Mouse (Mus musculus) E14TG2a.4 (cell line): ENCODE data around the gene Fbxo17.
A peak's percentile ranks its signal among the peaks of the same experiment; 100 is the strongest.

ENCODE experiments used
- H3K27me3 ChIP-seq: 2 replicates; pipeline ENCODE4 v1.6.1; 2014; ENCODE audit warnings: low read length, control low read depth; ENCODE audit not compliant: insufficient read depth
- H3K36me3 ChIP-seq: 2 replicates; pipeline ENCODE4 v1.6.1; 2014; ENCODE audit warnings: low read length, control low read depth; ENCODE audit not compliant: insufficient read depth
- H3K4me1 ChIP-seq: replicated peaks from 2 replicates; pipeline ENCODE4 v1.6.1; 2014; ENCODE audit warnings: low read depth, low read length, control low read depth
- H3K4me3 ChIP-seq: replicated peaks from 2 replicates; pipeline ENCODE4 v1.5.1; 2014; ENCODE audit warnings: mild to moderate bottlenecking, low read length
- H3K9me3 ChIP-seq: 2 replicates; pipeline ENCODE4 v1.6.1; 2014; ENCODE audit warnings: low read length, control low read depth
- CTCF ChIP-seq: conservative IDR thresholded peaks from 2 replicates; pipeline ENCODE4 v1.5.1; 2014; ENCODE audit warnings: low read length
- NANOG ChIP-seq: IDR thresholded peaks from 2 replicates; pipeline ENCODE4 v1.6.1; 2014; ENCODE audit warnings: borderline replicate concordance, low read length, mixed read lengths
- POU5F1 ChIP-seq: IDR thresholded peaks from 2 replicates; pipeline ENCODE4 v1.6.1; 2014; ENCODE audit warnings: low read length, borderline replicate concordance

Gene Fbxo17

DNA sequence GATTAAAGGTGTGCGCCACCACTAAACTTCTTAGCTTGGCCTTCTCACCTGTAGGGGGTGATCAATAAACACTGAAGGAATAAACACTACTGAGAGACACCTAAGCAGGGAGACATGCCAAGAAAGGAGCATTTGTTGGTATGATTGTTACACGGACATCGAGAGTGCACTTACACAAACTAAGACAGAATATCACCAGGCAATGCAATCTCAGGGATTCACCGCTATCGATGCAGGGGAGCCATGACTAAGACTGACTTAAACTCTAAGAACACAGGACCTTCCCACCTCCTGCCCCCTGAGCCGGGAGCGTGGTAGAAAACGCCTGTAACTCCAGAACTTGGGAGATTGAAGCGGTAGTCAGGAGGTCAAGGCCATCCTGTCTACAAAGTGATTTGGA, 24.3 kb downstream of the Fbxo17 start:
- TF ChIP-seq POU5F1 = no peak
- Histone ChIP-seq H3K9me3 (no peaks in the 10 kb centered on the region), H3K4me3 (peak overlapping the region; percentile 98), H3K36me3 (peaks cover 65% of the 10 kb centered on the region), H3K27me3 (no peaks in the 10 kb centered on the region), H3K4me1 (peaks cover 58% of the 10 kb centered on the region)

DNA sequence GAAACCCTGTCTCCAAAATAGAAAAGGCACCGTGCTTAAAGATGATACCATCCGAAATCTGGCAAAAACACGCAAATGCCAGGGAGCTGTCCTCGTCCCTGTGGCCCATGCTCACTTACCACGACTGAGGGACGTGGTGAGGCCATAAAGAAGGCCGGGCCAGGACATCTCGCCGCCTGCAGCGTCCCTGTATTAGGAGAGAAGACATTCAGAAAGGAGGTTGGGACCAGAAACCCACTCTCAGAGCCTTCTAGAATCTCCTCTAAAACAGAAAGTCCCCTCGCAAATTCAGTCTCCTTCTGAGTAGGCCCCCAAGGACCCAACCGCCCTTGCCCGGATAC, 24.7 kb downstream of the Fbxo17 start:
- Histone ChIP-seq H3K9me3 (no peaks in the 10 kb centered on the region), H3K36me3 (peaks cover 66% of the 10 kb centered on the region), H3K4me1 (peaks cover 54% of the 10 kb centered on the region), H3K4me3 (peak overlapping the region; percentile 98), H3K27me3 (no peaks in the 10 kb centered on the region)
- TF ChIP-seq POU5F1 (no peak), CTCF (no peak), NANOG (no peak)

DNA sequence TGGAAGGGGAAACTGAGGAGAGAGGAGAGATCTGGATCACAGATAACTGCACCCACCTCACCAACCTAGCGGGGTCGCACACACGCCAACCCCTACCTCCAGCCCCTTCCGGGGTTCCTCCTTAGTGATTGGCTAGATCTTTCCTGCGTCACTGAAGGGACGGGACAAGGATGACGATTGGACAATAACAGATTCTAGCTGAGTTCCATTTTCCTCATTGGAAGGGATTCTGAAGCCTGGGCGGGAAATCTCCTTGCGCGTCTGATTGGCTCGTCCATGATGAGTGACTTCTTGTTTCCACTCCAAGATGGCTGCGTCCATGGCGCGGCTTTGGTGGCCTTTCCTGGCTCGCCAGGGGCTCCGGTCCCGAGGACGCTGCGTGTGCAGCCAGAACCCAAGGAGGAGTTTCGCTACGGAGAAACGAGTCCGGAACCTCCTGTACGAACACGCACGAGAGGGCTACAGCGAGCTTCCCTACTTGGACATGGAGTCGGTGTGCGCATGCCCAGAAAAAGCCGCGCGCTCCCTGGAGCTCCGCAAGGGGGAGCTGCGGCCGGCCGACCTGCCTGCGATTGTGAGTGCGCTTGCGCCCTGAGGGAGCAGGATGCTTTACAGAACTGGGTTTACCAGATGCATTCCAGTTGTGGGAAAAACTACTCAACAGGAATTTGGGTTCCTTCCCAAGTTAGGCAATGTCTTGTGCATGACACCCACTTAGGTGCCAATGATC, 25.3 kb downstream of the Fbxo17 start, which contains the start of the genes Mrps12 and Sars2:
TSS of gene Mrps12 (minus strand) at position 112 of the 730 bp plus-strand sequence.
TSS of gene Sars2 (plus strand) at position 284 of the 730 bp plus-strand sequence.
- peaks cover 49% of the 10 kb centered on the region for H3K4me1 ChIP-seq
- no peak for TF ChIP-seq POU5F1
- peak; percentile 50 for TF ChIP-seq CTCF
- peak within 1 kb of the TSS; percentile 98 for H3K4me3 ChIP-seq
- H3K36me3 ChIP-seq = peaks cover 66% of the 10 kb centered on the region
- H3K9me3 ChIP-seq = no peaks in the 10 kb centered on the region
- H3K27me3 ChIP-seq = no peaks in the 10 kb centered on the region

DNA sequence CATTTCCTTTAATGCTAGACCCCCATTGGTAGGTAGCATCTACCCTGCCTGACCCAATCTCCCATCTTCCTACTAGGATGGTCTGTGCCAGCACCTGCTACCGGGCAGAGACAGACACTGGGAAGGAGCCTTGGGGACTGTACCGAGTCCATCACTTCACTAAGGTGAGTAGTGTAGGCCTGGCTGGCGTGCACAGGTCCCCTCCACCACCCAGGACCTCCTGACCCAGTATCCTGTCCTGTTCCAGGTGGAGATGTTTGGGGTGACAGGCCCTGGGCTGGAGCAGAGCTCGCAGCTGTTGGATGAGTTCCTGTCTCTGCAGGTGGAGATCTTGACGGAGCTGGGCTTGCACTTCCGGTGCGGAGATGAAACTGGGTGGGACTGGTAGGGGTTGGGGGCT, 33.3 kb downstream of the Fbxo17 start:
- TF ChIP-seq NANOG = no peak
- TF ChIP-seq POU5F1 = no peak
- TF ChIP-seq CTCF = no peak
- no peak overlapping the region for H3K4me3 ChIP-seq

DNA sequence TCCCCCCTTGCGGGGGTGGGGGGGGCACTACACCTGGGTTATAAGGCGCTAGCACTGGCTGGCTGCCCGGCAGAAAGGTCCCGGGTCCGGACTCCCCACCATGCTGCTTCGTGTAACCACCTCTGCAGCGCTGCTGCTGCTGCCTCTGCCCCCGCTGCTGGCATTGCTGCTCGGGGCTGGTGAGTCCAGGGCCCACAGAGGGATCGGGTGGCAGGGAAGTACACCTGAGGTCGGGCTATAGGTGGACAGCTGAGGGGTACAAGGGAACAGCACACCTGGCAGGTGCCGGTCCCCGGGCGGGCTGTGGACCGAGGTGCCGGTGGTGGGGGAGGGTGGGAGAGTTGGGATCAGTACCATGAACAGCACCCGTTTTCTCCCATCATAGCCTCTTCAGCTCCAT, 39.5 kb downstream of the Fbxo17 start, which contains the start of gene Ccer2:
TSS of gene Ccer2 (plus strand) at position 96 of the 400 bp plus-strand sequence.
- Histone ChIP-seq H3K4me3 (peak within 1 kb of the TSS; percentile 73), H3K27me3 (peaks cover 33% of the 10 kb centered on the region), H3K36me3 (peaks cover 40% of the 10 kb centered on the region), H3K9me3 (no peaks in the 10 kb centered on the region), H3K4me1 (peaks cover 58% of the 10 kb centered on the region)
- TF ChIP-seq CTCF (no peak), NANOG (no peak), POU5F1 (no peak)

More for the DNA sequence above, 33.3 kb downstream of the Fbxo17 start:
- Histone ChIP-seq H3K4me1 (peaks cover 34% of the 10 kb centered on the region), H3K36me3 (peaks cover 82% of the 10 kb centered on the region), H3K27me3 (peaks cover 5% of the 10 kb centered on the region; the same call in 1 of the 2 replicates), H3K9me3 (no peaks in the 10 kb centered on the region)

DNA sequence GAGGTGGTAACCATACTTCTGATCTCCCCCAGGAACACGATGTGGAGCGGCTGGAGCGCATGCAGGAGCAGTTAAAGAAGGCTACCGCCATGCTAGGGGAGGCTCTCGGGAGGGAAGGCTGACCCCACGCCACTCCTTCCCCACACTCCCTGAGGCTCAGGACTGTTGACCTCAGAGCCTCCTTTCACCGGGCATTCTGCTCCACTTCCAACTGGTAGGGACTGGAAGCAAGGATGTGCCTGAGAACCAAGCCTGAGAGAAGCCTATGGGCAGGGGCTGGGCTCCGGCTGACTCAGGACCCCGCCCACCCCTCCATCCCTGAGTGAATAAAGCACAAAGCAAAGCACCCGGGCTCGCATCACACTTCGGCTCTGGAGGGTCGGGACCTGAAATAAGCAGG, 42.0 kb downstream of the Fbxo17 start:
- H3K27me3 ChIP-seq = peaks cover 33% of the 10 kb centered on the region
- H3K4me3 ChIP-seq = no peak overlapping the region
- H3K9me3 ChIP-seq = no peaks in the 10 kb centered on the region
- H3K36me3 ChIP-seq = peaks cover 48% of the 10 kb centered on the region
- TF ChIP-seq CTCF = no peak
- no peak for TF ChIP-seq POU5F1
- TF ChIP-seq NANOG = no peak
- H3K4me1 ChIP-seq = peaks cover 65% of the 10 kb centered on the region

DNA sequence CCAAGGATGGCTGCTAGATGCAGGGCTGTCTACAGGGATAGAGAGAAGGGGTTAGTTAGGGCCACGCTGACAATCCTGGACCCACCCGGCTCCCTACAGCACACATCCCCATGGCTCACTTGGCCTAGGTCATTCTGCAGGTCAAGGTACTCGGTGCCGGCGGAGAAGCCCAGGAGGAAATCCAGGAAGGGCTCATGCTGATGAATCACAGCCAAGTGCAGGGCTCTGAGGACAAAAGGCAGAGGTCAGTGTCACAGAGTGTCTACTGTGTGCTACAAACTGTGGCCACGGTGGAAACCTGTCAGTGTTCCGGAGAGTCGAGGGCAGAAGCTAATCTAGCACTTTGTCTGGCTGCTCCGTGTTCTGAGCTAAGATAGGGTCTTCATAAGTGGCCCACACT, 45.3 kb downstream of the Fbxo17 start:
- H3K9me3 ChIP-seq = no peaks in the 10 kb centered on the region
- H3K27me3 ChIP-seq = peaks cover 8% of the 10 kb centered on the region
- H3K4me3 ChIP-seq = 0 out of 2 replicates have a peak overlapping the region, but pooled peaks have one; percentile 7
- peaks cover 39% of the 10 kb centered on the region for H3K36me3 ChIP-seq
- peaks cover 66% of the 10 kb centered on the region for H3K4me1 ChIP-seq
- TF ChIP-seq NANOG (no peak), CTCF (no peak), POU5F1 (no peak)

DNA sequence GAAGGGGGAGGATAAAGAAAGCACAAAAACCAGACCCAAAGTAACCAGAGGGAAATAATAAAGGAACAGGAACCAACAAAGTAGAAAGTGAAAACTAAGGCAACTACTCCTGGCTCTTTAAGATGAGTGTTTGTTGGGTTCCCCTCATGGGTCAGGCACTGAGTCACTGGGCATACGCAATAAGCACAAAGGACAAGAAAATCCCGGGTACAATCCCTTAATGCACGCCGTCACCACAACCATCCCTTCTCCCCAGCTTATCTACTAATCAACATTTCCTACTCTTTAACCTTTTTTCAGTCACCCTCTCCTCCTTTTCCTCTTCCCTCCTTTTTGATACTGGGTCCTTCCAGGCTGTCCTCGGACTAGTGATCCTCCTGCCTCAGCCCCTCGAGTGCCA, 48.6 kb downstream of the Fbxo17 start:
- peaks cover 42% of the 10 kb centered on the region for H3K4me1 ChIP-seq
- H3K4me3 ChIP-seq = peak overlapping the region; percentile 92
- H3K36me3 ChIP-seq = peaks cover 32% of the 10 kb centered on the region
- TF ChIP-seq CTCF = no peak
- no peak for TF ChIP-seq NANOG
- no peak for TF ChIP-seq POU5F1
- no peaks in the 10 kb centered on the region for H3K9me3 ChIP-seq
- 0 out of 2 replicates have a peak, but pooled peaks cover 2% of the 10 kb centered on the region for H3K27me3 ChIP-seq

DNA sequence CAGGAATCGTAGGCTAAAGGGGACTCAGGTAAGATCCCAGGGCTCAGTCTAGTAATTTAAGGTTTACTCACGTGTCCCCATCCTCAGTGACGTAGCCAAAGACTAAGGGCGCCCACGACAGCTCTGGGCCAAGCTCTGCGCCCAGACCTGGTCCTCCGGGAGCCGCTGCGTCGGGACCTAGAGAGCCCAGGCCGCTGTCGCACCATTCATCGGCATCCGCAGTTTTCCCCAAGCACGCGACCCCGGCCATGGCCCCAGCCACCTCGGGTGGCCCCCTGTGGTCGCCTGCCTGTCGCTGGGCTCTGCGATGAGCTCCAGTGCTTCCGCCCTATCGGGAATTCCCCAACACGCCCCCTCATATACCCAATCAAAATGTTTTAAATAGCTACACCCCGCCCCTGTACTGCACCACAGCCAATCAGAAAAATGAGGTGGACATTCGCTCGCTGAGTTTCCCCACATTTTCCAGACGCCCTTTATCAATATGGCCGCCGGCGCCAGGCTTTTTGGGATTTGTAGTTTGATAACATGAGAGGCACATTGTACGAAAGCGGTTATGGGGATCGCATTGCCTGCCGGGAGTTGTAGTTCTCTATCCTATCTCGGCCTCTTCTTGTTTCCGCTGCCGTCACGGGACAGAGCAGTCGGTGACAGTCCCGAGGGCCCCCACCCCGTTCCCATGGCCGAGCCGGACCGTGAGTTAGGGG, 49.7 kb downstream of the Fbxo17 start, which contains the start of gene Sirt2:
TSS of gene Sirt2 (plus strand) at position 563 of the 707 bp plus-strand sequence.
- no peaks in the 10 kb centered on the region for H3K9me3 ChIP-seq
- peaks cover 40% of the 10 kb centered on the region for H3K4me1 ChIP-seq
- H3K27me3 ChIP-seq = 0 out of 2 replicates have a peak, but pooled peaks cover 2% of the 10 kb centered on the region
- H3K4me3 ChIP-seq = peak within 1 kb of the TSS; percentile 92
- peaks cover 22% of the 10 kb centered on the region for H3K36me3 ChIP-seq
- no peak for TF ChIP-seq CTCF
- TF ChIP-seq NANOG = no peak
- TF ChIP-seq POU5F1 = no peak
